Mouse (Mus musculus) heart, embryonic 13.5 days (tissue): ENCODE data around the gene Fam107a. TPM values are rescaled to one million over a fixed set of nuclear protein-coding genes. Genes with fewer than 3 reads are reported as not detected.
"Not testable (repeated sequence)": the region's sequence is repeated elsewhere in the genome, so short reads cannot be mapped to it uniquely, and the experiment has no call there.

ENCODE experiments used
- ATAC-seq: fragments of 200-750 bp; cut with Nextera tagmentation; 2 replicates; pipeline ENCODE4 v1.8.0; 2017; ENCODE audit warnings: moderate TSS enrichment; ENCODE audit not compliant: insufficient number of reproducible peaks, low FRiP score, low TSS enrichment; ENCODE audit errors: extremely low read depth
- H3K27ac ChIP-seq: fragments of 300-500 bp; sonication (generic); replicated peaks from 2 replicates; pipeline ENCODE4 v1.5.1; 2015; ENCODE audit warnings: moderate library complexity, mild to moderate bottlenecking, inconsistent platforms
- H3K27me3 ChIP-seq: fragments of 300-500 bp; sonication (generic); replicated peaks from 2 replicates; pipeline ENCODE4 v1.6.1; 2015; ENCODE audit warnings: mild to moderate bottlenecking, inconsistent platforms
- H3K36me3 ChIP-seq: fragments of 300-500 bp; sonication (generic); 2 replicates; pipeline ENCODE4 v1.6.1; 2015; ENCODE audit warnings: mild to moderate bottlenecking, inconsistent platforms
- H3K4me1 ChIP-seq: fragments of 300-500 bp; sonication (generic); 2 replicates; pipeline ENCODE4 v1.6.1; 2015; ENCODE audit warnings: inconsistent platforms
- H3K4me2 ChIP-seq: fragments of 300-500 bp; sonication (generic); 2 replicates; pipeline ENCODE4 v1.6.1; 2015; ENCODE audit warnings: inconsistent platforms, mild to moderate bottlenecking, moderate library complexity
- H3K4me3 ChIP-seq: fragments of 300-500 bp; sonication (generic); 2 replicates; pipeline ENCODE4 v1.5.1; 2015; ENCODE audit warnings: moderate library complexity, mild to moderate bottlenecking, inconsistent platforms
- H3K9ac ChIP-seq: fragments of 300-500 bp; sonication (generic); 2 replicates; pipeline ENCODE4 v1.6.1; 2015; ENCODE audit warnings: inconsistent platforms, mild to moderate bottlenecking, moderate library complexity
- H3K9me3 ChIP-seq: fragments of 300-500 bp; sonication (generic); 2 replicates; pipeline ENCODE4 v1.6.1; 2016; ENCODE audit warnings: inconsistent platforms
- WGBS: fragments of 180-500 bp; shearing (Covaris S2); methylation state at CpG from one replicate; pipeline ENCODE4 v1.1.7; 2015; ENCODE audit warnings: mixed read lengths; 5-methylcytosine and 5-hydroxymethylcytosine counted together
- polyA plus RNA-seq: library from polyadenylated mRNA; unstranded; fragments of >200 nt; fragmentation: Nextera tagmentation; extraction: Ambion mirVana; gene quantifications from 2 replicates; pipeline ENCODE4 v1.2.1, GENCODE M21; 2015

Fam107a gene
- polyA plus RNA-seq, 1 experiment from 2014 or later, result 0.23 TPM

- peaks cover 32% of the 10 kb centered on the region for H3K4me1 ChIP-seq
- WGBS, result 10% methylated on average over 3 of the region's 3 CpGs
- H3K27me3 ChIP-seq, result peaks cover 53% of the 10 kb centered on the region
- H3K4me2 ChIP-seq, result no peak overlapping the region
- H3K27ac ChIP-seq, result no peak overlapping the region
- H3K4me3 ChIP-seq, result no peak overlapping the region
- H3K9ac ChIP-seq, result no peak overlapping the region
- H3K36me3 ChIP-seq, result no peaks in the 10 kb centered on the region
- H3K9me3 ChIP-seq, result no peaks in the 10 kb centered on the region
- ATAC-seq, result no peak
Measured at GRCm38 (mm10) chr14:8314536-8314935, 3.3 kb downstream of the Fam107a start.

GRCm38 (mm10) chr14:8313877-8314276, 3.9 kb downstream of the Fam107a start:
- WGBS, result 37% methylated on average over 7 of the region's 7 CpGs
- H3K9ac ChIP-seq, result no peak overlapping the region

GRCm38 (mm10) chr14:8309621-8310141, 8.1 kb downstream of the Fam107a start:
- H3K9ac ChIP-seq, result no peak overlapping the region
- no peaks in the 10 kb centered on the region for H3K9me3 ChIP-seq
- no peak overlapping the region; the same call in 1 of the 2 replicates for H3K27ac ChIP-seq
- no peak overlapping the region for H3K4me3 ChIP-seq
- 13% methylated on average over 9 of the region's 9 CpGs for WGBS
- peaks cover 13% of the 10 kb centered on the region for H3K27me3 ChIP-seq
- H3K4me2 ChIP-seq, result peak overlapping the region; percentile 47
- H3K36me3 ChIP-seq, result no peaks in the 10 kb centered on the region
- ATAC-seq, result no peak
- peaks cover 25% of the 10 kb centered on the region for H3K4me1 ChIP-seq

More at GRCm38 (mm10) chr14:8313877-8314276, 3.9 kb downstream of the Fam107a start:
- Histone ChIP-seq H3K27ac (no peak overlapping the region), H3K4me2 (no peak overlapping the region), H3K36me3 (no peaks in the 10 kb centered on the region), H3K27me3 (peaks cover 47% of the 10 kb centered on the region), H3K4me1 (peaks cover 39% of the 10 kb centered on the region), H3K4me3 (no peak overlapping the region), H3K9me3 (no peaks in the 10 kb centered on the region)
- ATAC-seq, result no peak

- H3K4me1 ChIP-seq, result peaks cover 21% of the 10 kb centered on the region
- no peak overlapping the region for H3K4me2 ChIP-seq
- H3K4me3 ChIP-seq, result no peak overlapping the region
- ATAC-seq, result no peak
- 54% methylated on average over 3 of the region's 3 CpGs for WGBS
- H3K27me3 ChIP-seq, result peaks cover 13% of the 10 kb centered on the region
- no peak overlapping the region for H3K9ac ChIP-seq
- H3K27ac ChIP-seq, result no peak overlapping the region
- no peaks in the 10 kb centered on the region for H3K9me3 ChIP-seq
- H3K36me3 ChIP-seq, result no peaks in the 10 kb centered on the region
Measured at GRCm38 (mm10) chr14:8308650-8309049, 9.2 kb downstream of the Fam107a start.

GRCm38 (mm10) chr14:8306884-8307283, 10.9 kb downstream of the Fam107a start:
- no peak overlapping the region for H3K9ac ChIP-seq
- WGBS, result 67% methylated on average over 6 of the region's 6 CpGs
- peaks cover 28% of the 10 kb centered on the region for H3K4me1 ChIP-seq
- H3K4me3 ChIP-seq, result no peak overlapping the region
- no peak for ATAC-seq
- no peak overlapping the region for H3K4me2 ChIP-seq
- H3K27ac ChIP-seq, result no peak overlapping the region
- no peaks in the 10 kb centered on the region for H3K36me3 ChIP-seq
- H3K27me3 ChIP-seq, result peaks cover 13% of the 10 kb centered on the region
- no peaks in the 10 kb centered on the region for H3K9me3 ChIP-seq

GRCm38 (mm10) chr14:8305014-8305413, 12.8 kb downstream of the Fam107a start:
- H3K36me3 ChIP-seq, result no peaks in the 10 kb centered on the region
- no peaks in the 10 kb centered on the region for H3K9me3 ChIP-seq
- H3K27ac ChIP-seq, result 0 out of 2 replicates have a peak overlapping the region, but pooled peaks have one; percentile 9
- no peak overlapping the region for H3K9ac ChIP-seq
- 54% methylated on average over 3 of the region's 3 CpGs for WGBS
- peaks cover 23% of the 10 kb centered on the region for H3K4me1 ChIP-seq
- no peak for ATAC-seq
- peaks cover 8% of the 10 kb centered on the region for H3K27me3 ChIP-seq
- no peak overlapping the region for H3K4me3 ChIP-seq
- H3K4me2 ChIP-seq, result no peak overlapping the region

- H3K27me3 ChIP-seq, result peaks cover 14% of the 10 kb centered on the region
- H3K4me1 ChIP-seq, result peaks cover 13% of the 10 kb centered on the region
- no peak overlapping the region for H3K4me3 ChIP-seq
- H3K27ac ChIP-seq, result no peak overlapping the region
- H3K9ac ChIP-seq, result no peak overlapping the region
- H3K9me3 ChIP-seq, result no peaks in the 10 kb centered on the region
- no peak overlapping the region for H3K4me2 ChIP-seq
- H3K36me3 ChIP-seq, result no peaks in the 10 kb centered on the region
- no peak for ATAC-seq
Measured at GRCm38 (mm10) chr14:8304082-8304481, 13.7 kb downstream of the Fam107a start.

GRCm38 (mm10) chr14:8302687-8303086, 15.1 kb downstream of the Fam107a start:
- H3K4me2 ChIP-seq, result peak overlapping the region; percentile 24
- H3K27me3 ChIP-seq, result peaks cover 7% of the 10 kb centered on the region
- no peak overlapping the region for H3K27ac ChIP-seq
- no peaks in the 10 kb centered on the region for H3K36me3 ChIP-seq
- 13% methylated on average over 9 of the region's 10 CpGs for WGBS
- H3K4me3 ChIP-seq, result no peak overlapping the region
- 0 out of 2 replicates have a peak, but pooled peaks cover 7% of the 10 kb centered on the region for H3K4me1 ChIP-seq
- H3K9me3 ChIP-seq, result no peaks in the 10 kb centered on the region
- no peak for ATAC-seq
- H3K9ac ChIP-seq, result no peak overlapping the region

GRCm38 (mm10) chr14:8300281-8300680, 17.5 kb downstream of the Fam107a start:
- H3K4me1 ChIP-seq, result 0 out of 2 replicates have a peak, but pooled peaks cover 7% of the 10 kb centered on the region
- H3K4me3 ChIP-seq, result no peak overlapping the region
- no peaks in the 10 kb centered on the region for H3K36me3 ChIP-seq
- H3K4me2 ChIP-seq, result no peak overlapping the region
- peaks cover 7% of the 10 kb centered on the region for H3K27me3 ChIP-seq
- ATAC-seq, result no peak
- 22% methylated on average over 8 of the region's 8 CpGs for WGBS
- H3K9me3 ChIP-seq, result no peaks in the 10 kb centered on the region
- H3K27ac ChIP-seq, result no peak overlapping the region
- no peak overlapping the region for H3K9ac ChIP-seq

- Histone ChIP-seq H3K4me1 (peaks cover 6% of the 10 kb centered on the region; the same call in 1 of the 2 replicates), H3K9ac (no peak overlapping the region), H3K27me3 (peaks cover 7% of the 10 kb centered on the region), H3K4me3 (no peak overlapping the region), H3K4me2 (no peak overlapping the region), H3K36me3 (no peaks in the 10 kb centered on the region), H3K27ac (no peak overlapping the region), H3K9me3 (no peaks in the 10 kb centered on the region)
- no peak for ATAC-seq
- 70% methylated on average over 5 of the region's 5 CpGs for WGBS
Measured at GRCm38 (mm10) chr14:8297889-8298293, 19.9 kb downstream of the Fam107a start.

- H3K36me3 ChIP-seq, result no peaks in the 10 kb centered on the region
- no peak overlapping the region for H3K9ac ChIP-seq
- no peak overlapping the region for H3K4me2 ChIP-seq
- 57% methylated on average over 1 of the region's 1 CpGs for WGBS
- no peak for ATAC-seq
- H3K27me3 ChIP-seq, result peaks cover 3% of the 10 kb centered on the region
- H3K27ac ChIP-seq, result no peak overlapping the region
- H3K4me3 ChIP-seq, result no peak overlapping the region
- H3K9me3 ChIP-seq, result peaks cover 10% of the 10 kb centered on the region; the same call in 1 of the 2 replicates
- H3K4me1 ChIP-seq, result no peaks in the 10 kb centered on the region; the same call in 1 of the 2 replicates
Measured at GRCm38 (mm10) chr14:8294257-8294656, 23.6 kb downstream of the Fam107a start.

- not testable (repeated sequence) for H3K4me2 ChIP-seq, H3K36me3 ChIP-seq, H3K9me3 ChIP-seq, H3K9ac ChIP-seq, H3K27me3 ChIP-seq, H3K4me3 ChIP-seq, H3K27ac ChIP-seq
- 76% methylated on average over 5 of the region's 5 CpGs for WGBS
- peaks cover 10% of the 10 kb centered on the region for H3K4me1 ChIP-seq
- ATAC-seq, result peak; percentile 66
Measured at GRCm38 (mm10) chr14:8286595-8286994, 31.2 kb downstream of the Fam107a start.
